Mouse (Mus musculus): ENCODE results near the gene Npm3. TPM values are rescaled to one million over a fixed set of nuclear protein-coding genes. Genes with fewer than 3 reads are reported as not detected.

Npm3 gene
- polyA plus RNA-seq, 1 experiment from 2014 or later, result 15.0 TPM

- H3K27me3 ChIP-seq, result peaks cover 34% of the 10 kb centered on the region
- no peak overlapping the region for H3K27ac ChIP-seq
- peak overlapping the region; percentile 94 for H3K4me2 ChIP-seq (replicated peaks)
- WGBS, result 1% methylated on average over 33 of the region's 33 CpGs
- peaks cover 18% of the 10 kb centered on the region for H3K36me3 ChIP-seq
- H3K9me3 ChIP-seq, result no peaks in the 10 kb centered on the region
- peak; percentile 24; the same call in 1 of the 2 replicates for ATAC-seq (ENCODE audit: insufficient number of reproducible peaks, insufficient read depth, low FRiP score, low TSS enrichment)
- H3K4me1 ChIP-seq, result peaks cover 25% of the 10 kb centered on the region
- H3K9ac ChIP-seq, result peak overlapping the region; percentile 76
- H3K4me3 ChIP-seq, result peak overlapping the region; percentile 75
Observed at GRCm38 (mm10) chr19:45748691-45749242, 624 bp downstream of the Npm3 start.

GRCm38 (mm10) chr19:45748206-45748605 lies 1.2 kb downstream of the Npm3 start:
- peaks cover 40% of the 10 kb centered on the region for H3K27me3 ChIP-seq
- no peaks in the 10 kb centered on the region for H3K9me3 ChIP-seq
- peak overlapping the region; percentile 94 for H3K4me2 ChIP-seq (replicated peaks)
- no peak for ATAC-seq (ENCODE audit: insufficient number of reproducible peaks, insufficient read depth, low FRiP score, low TSS enrichment)
- WGBS, result 57% methylated on average over 9 of the region's 9 CpGs
- peak overlapping the region; percentile 75 for H3K4me3 ChIP-seq
- H3K27ac ChIP-seq, result no peak overlapping the region
- H3K36me3 ChIP-seq, result peaks cover 15% of the 10 kb centered on the region
- H3K9ac ChIP-seq, result no peak overlapping the region
- H3K4me1 ChIP-seq, result peaks cover 27% of the 10 kb centered on the region

GRCm38 (mm10) chr19:45747028-45747867 lies 2.1 kb downstream of the Npm3 start:
- H3K4me1 ChIP-seq, result peaks cover 33% of the 10 kb centered on the region
- H3K27ac ChIP-seq, result no peak overlapping the region
- ATAC-seq (ENCODE audit: insufficient number of reproducible peaks, insufficient read depth, low FRiP score, low TSS enrichment), result peak; percentile 30; the same call in 1 of the 2 replicates
- H3K27me3 ChIP-seq, result peaks cover 48% of the 10 kb centered on the region
- no peak overlapping the region for H3K4me2 ChIP-seq (replicated peaks)
- H3K36me3 ChIP-seq, result peaks cover 7% of the 10 kb centered on the region; the same call in 1 of the 2 replicates
- H3K9ac ChIP-seq, result no peak overlapping the region
- H3K9me3 ChIP-seq, result no peaks in the 10 kb centered on the region
- no peak overlapping the region for H3K4me3 ChIP-seq
- WGBS, result 25% methylated on average over 11 of the region's 11 CpGs

- no peak overlapping the region for H3K4me2 ChIP-seq (replicated peaks)
- ATAC-seq (ENCODE audit: insufficient number of reproducible peaks, insufficient read depth, low FRiP score, low TSS enrichment), result no peak
- peaks cover 40% of the 10 kb centered on the region for H3K4me1 ChIP-seq
- no peaks in the 10 kb centered on the region for H3K9me3 ChIP-seq
- 0 out of 2 replicates have a peak, but pooled peaks cover under 1% of the 10 kb centered on the region for H3K36me3 ChIP-seq
- 7% methylated on average over 29 of the region's 29 CpGs for WGBS
- H3K27me3 ChIP-seq, result peaks cover 56% of the 10 kb centered on the region
- H3K9ac ChIP-seq, result no peak overlapping the region
- no peak overlapping the region for H3K27ac ChIP-seq
- 0 out of 2 replicates have a peak overlapping the region, but pooled peaks have one; percentile 0 for H3K4me3 ChIP-seq
Observed at GRCm38 (mm10) chr19:45746153-45747020, 3.0 kb downstream of the Npm3 start.

- H3K9me3 ChIP-seq, result no peaks in the 10 kb centered on the region
- H3K9ac ChIP-seq, result no peak overlapping the region
- peaks cover 46% of the 10 kb centered on the region for H3K4me1 ChIP-seq
- H3K4me3 ChIP-seq, result no peak overlapping the region
- H3K27me3 ChIP-seq, result peaks cover 64% of the 10 kb centered on the region
- WGBS, result 2% methylated on average over 32 of the region's 32 CpGs
- ATAC-seq (ENCODE audit: insufficient number of reproducible peaks, insufficient read depth, low FRiP score, low TSS enrichment), result no peak
- H3K36me3 ChIP-seq, result no peaks in the 10 kb centered on the region
- H3K4me2 ChIP-seq (replicated peaks), result no peak overlapping the region
- no peak overlapping the region for H3K27ac ChIP-seq
Observed at GRCm38 (mm10) chr19:45745344-45746152, 3.8 kb downstream of the Npm3 start.

GRCm38 (mm10) chr19:45743619-45744018 lies 5.8 kb downstream of the Npm3 start:
- no peaks in the 10 kb centered on the region for H3K9me3 ChIP-seq
- H3K4me2 ChIP-seq (replicated peaks), result no peak overlapping the region
- H3K4me1 ChIP-seq, result peaks cover 40% of the 10 kb centered on the region
- H3K9ac ChIP-seq, result no peak overlapping the region
- no peak overlapping the region for H3K27ac ChIP-seq
- no peak for ATAC-seq (ENCODE audit: insufficient number of reproducible peaks, insufficient read depth, low FRiP score, low TSS enrichment)
- H3K4me3 ChIP-seq, result no peak overlapping the region
- H3K27me3 ChIP-seq, result peaks cover 80% of the 10 kb centered on the region
- no peaks in the 10 kb centered on the region for H3K36me3 ChIP-seq
- 18% methylated on average over 7 of the region's 7 CpGs for WGBS

- ATAC-seq (ENCODE audit: insufficient number of reproducible peaks, insufficient read depth, low FRiP score, low TSS enrichment), result no peak
- Histone ChIP-seq H3K27me3 (peaks cover 85% of the 10 kb centered on the region), H3K4me3 (peak overlapping the region; percentile 46), H3K36me3 (no peaks in the 10 kb centered on the region), H3K4me1 (peaks cover 35% of the 10 kb centered on the region), H3K9ac (peak overlapping the region; percentile 42; the same call in 1 of the 2 replicates), H3K9me3 (no peaks in the 10 kb centered on the region), H3K4me2 (replicated peaks) (peak overlapping the region; percentile 84), H3K27ac (no peak overlapping the region)
- under 1% methylated on average over 20 of the region's 44 CpGs for WGBS
Observed at GRCm38 (mm10) chr19:45742984-45743575, 6.3 kb downstream of the Npm3 start.

GRCm38 (mm10) chr19:45742218-45742983 lies 7.0 kb downstream of the Npm3 start, which contains the start of gene Fgf8:
Gene Fgf8, minus strand, starts transcription at chr19:45742915.
- peak within 1 kb of the TSS; percentile 42 for H3K9ac ChIP-seq
- peaks cover 92% of the 10 kb centered on the region for H3K27me3 ChIP-seq
- peak within 1 kb of the TSS; percentile 84 for H3K4me2 ChIP-seq (replicated peaks)
- ATAC-seq (ENCODE audit: insufficient number of reproducible peaks, insufficient read depth, low FRiP score, low TSS enrichment), result no peak
- no peaks in the 10 kb centered on the region for H3K9me3 ChIP-seq
- no peaks in the 10 kb centered on the region for H3K36me3 ChIP-seq
- peaks cover 36% of the 10 kb centered on the region for H3K4me1 ChIP-seq
- no peak within 1 kb of the TSS for H3K27ac ChIP-seq
- WGBS, result under 1% methylated on average over 47 of the region's 68 CpGs
- peak within 1 kb of the TSS; percentile 46 for H3K4me3 ChIP-seq

GRCm38 (mm10) chr19:45741431-45742217 lies 7.8 kb downstream of the Npm3 start:
- no peak overlapping the region for H3K9ac ChIP-seq
- peaks cover 93% of the 10 kb centered on the region for H3K27me3 ChIP-seq
- no peaks in the 10 kb centered on the region for H3K9me3 ChIP-seq
- H3K27ac ChIP-seq, result no peak overlapping the region
- no peaks in the 10 kb centered on the region for H3K36me3 ChIP-seq
- ATAC-seq (ENCODE audit: insufficient number of reproducible peaks, insufficient read depth, low FRiP score, low TSS enrichment), result no peak
- WGBS, result under 1% methylated on average over 45 of the region's 45 CpGs
- H3K4me2 ChIP-seq (replicated peaks), result peak overlapping the region; percentile 84
- peak overlapping the region; percentile 46 for H3K4me3 ChIP-seq
- peaks cover 36% of the 10 kb centered on the region for H3K4me1 ChIP-seq

Measured in embryonic facial prominence, embryonic 12.5 days (tissue).